Mouse (Mus musculus) cerebral cortex, adult 2 months (tissue): ENCODE data around the gene Gm5141.

Experiments
- WGBS: fragments of 180-500 bp; shearing (Covaris S2); methylation state at CpG from one replicate; pipeline ENCODE4 v1.1.7; 2018; 5-methylcytosine and 5-hydroxymethylcytosine counted together

Gene Gm5141

DNA sequence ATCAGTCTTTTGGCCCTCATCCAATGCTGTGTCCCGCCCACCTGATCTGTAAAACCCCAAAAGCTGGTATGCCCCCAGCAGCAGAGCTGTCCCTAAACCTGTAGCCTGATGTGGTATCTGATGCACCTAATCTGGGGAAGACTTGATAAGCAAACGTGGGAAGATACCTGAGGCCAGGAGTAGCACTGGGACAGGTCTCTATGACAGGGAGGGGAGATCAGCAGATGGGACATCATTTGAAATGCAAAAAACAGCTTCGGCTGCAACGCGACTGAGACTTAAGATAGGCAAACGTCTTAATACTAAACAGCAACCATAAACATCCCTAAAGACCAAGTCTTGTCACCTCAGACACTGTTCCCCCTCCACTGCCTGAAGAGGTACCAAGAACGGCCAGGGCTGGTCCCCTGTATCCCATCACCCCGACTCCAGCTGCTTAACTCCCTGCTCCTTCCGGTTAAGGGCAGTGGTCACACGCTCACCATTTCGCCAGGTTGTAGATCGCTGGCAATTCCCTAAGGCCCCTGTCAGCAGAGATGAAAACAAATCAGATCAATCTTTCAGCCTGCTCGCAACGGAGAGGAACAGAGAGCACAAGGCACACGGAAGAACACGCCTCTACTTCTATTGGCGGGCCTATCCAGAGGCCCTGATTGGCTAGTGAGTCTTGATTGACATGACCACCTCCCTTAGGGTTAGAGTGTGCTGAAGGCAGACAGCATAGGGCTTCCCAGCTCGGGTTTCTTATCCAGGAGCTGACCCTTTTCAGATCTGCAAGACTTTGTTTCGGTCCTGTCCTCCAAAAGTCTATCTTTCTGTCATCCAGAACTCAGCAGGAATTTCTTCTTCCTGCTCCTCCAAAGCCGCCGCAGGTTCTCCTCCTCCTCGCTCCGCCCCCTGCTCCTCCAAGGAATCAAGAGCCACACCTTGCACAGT is at the start of gene Gm5141:
TSS of gene Gm5141 (minus strand) at position 610 of the 936 bp plus-strand sequence.
- 3% methylated on average over 23 of the region's 23 CpGs for WGBS

DNA sequence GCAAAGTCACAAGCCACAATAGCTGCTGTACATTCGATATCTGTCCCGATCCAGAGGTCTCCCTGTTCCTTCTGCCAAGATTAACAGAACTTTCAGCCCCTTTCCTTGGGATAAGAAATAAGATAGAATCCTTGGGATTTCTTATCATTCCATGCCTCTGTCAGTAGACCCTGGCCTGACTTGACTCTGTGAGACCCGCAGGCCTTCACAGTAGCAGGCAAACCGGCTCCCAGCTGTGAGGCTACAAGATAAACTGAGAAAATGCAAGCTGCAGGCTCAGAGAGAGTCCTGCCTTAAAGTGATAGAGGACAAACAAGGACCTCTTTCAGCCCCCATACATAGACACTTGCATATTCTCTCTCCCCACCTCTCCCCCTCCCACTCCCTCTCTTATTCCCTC is 47.7 kb upstream of the Gm5141 start:
- 59% methylated on average over 4 of the region's 4 CpGs for WGBS

GRCm38 (mm10) chr13:62832239-62832638 is 46.6 kb upstream of the Gm5141 start:
- 89% methylated on average over 2 of the region's 2 CpGs for WGBS

DNA sequence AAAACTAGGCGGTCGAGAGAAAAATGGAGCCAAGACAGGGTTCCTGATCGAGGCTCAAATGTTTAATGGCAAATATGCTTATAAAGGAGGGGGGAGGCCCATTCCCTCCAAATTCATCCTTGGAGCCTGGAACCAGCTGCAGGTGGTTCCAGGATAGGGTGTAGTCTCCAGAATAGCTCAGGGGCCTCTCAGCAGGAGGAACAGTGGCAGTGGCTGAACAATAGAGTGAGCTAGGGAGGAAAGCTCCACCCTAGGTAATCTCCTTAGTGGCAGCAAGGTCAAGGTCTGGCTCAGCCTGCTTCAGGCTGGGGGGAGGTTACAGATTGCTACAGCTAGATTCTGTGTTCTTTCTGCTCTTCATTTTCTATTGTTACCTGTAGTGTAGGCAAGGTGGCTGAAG is 30.1 kb upstream of the Gm5141 start:
- WGBS, result 76% methylated on average over 3 of the region's 3 CpGs

DNA sequence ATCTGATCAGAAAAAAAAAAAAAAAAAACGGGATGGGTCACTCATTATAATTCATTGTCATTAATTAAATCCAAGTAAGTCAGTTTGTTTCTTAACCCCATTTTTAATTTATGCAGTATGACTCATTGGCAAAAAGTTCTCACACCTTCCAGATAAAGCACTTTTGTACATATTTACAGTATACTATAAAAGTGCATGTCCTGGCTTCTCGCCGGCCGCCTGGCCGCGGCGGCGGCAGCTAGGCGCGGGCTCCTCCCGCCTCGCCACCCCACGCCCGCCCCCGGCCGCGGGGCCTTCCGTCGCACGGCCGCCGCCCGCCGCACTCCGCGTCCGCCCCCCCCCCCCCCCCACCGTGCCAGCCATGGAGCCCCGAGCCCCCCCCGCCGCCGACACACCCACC is 27.1 kb upstream of the Gm5141 start:
- WGBS, result 7% methylated on average over 32 of the region's 32 CpGs

GRCm38 (mm10) chr13:62807981-62808380 is 22.4 kb upstream of the Gm5141 start:
- 87% methylated on average over 6 of the region's 6 CpGs for WGBS

DNA sequence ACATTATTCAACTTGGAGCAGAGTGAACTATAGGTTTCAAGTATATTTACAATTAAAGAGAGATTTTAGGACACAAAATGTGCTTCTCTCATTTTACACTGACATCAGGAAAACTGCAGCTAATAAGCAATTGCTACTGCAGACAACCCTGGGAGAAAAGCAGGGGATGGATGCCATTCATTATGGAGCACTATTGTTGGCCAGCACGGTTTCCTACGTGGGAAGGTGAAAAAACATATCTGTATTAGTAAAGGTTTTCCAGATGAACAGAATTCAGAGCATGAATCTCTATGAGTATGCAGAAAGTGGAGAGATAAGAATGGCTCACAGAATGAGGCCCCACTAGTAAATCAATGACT is 506 bp upstream of the Gm5141 start:
- WGBS, result 12% methylated on average over 2 of the region's 2 CpGs

DNA sequence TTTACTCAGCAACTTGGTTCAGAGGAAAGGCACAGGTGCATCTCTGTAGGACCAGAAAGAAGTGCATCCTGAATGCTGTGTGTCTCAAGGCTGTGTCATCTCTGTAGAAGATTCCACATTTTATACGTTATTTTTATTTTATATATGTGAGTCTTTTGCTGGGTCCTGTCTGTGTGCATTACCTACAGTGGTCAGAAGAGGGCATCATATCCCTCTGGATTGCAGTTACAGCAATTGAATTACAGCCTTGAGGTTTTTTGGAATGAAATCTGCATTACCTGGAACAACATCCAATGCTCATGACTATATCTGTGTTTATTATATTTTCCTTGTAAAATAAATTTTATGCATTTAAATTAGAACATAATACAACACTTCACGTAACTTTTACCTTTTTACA is 21.8 kb downstream of the Gm5141 start:
- WGBS, result 65% methylated on average over 2 of the region's 2 CpGs

DNA sequence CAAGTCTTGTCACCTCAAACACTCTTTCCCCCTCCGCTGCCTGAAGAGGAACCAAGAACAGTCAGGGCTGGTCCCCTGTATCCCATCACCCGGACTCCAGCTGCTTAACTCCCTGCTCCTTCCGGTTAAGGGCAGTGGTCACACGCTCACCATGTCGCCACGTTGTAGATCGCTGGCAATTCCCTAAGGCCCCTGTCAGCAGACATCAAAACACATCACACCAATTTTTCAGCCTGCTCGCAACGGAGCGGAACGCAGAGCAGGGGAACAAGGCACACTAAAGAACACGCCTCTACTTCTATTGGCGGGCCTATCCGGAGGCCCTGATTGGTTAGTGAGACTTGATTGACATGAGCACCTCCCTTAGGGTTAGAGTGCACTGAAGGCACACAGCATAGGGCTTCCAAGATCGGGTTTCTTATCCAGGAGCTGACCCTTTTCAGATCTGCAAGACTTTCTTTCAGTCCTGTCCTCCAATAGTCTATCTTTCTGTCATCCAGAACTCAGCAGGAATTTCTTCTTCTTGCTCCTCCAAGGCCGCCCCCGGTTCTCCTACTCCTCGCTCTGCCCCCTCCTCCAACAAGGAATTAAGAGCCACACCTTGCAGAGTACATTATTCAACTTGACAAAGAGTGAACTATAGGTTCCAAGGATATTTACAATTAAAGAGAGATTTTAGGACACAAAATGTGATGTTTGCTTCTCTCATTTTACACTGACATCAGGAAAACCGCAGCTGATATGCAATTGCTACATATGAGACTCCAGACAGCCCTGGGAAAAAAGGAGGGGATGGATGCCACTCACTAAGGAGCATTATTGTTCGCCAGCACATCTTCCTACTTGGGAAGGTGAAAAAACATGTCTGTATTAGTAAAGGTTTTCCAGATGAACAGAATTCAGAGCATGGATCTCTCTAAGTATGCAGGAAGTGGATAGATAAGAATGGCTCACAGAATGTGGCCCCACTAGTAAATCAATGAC is 24.9 kb downstream of the Gm5141 start, which contains the start of gene Platr25:
TSS of gene Platr25 (minus strand) at position 278 of the 984 bp plus-strand sequence.
- WGBS, result 12% methylated on average over 20 of the region's 20 CpGs

DNA sequence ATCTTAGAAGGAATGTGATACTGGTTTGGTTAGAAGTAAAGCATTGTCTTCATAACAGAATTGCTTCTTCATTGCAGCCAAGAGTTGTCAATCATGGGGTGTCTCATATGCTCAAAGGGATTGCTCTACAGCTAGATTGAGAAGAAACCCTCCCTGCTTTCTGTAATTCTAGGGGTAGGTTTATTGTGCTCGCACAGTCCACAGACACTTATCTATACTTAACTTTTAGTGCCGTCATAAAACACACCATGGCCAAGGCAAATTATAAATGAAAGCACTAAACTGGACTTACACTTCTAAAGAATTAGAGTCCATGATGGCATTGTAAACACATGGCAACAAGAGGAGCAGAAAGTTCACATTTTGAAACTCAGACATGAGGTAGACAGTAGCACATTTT is 52.3 kb downstream of the Gm5141 start:
- 100% methylated on average over 2 of the region's 2 CpGs for WGBS
